Mouse (Mus musculus) layer of hippocampus, adult 2 months (tissue): ENCODE measurements around the gene Usp12. TPM values are rescaled to one million over a fixed set of nuclear protein-coding genes. Genes with fewer than 3 reads are reported as not detected.

ENCODE experiments used
- DNase-seq, 2 experiments: peaks; one replicate each; pipeline ENCODE4 v3.0.0; 2022; ENCODE audit warnings: low spot score in 2 of 2
- H3K27ac ChIP-seq: fragments of 200-600 bp; 2 replicates; pipeline ENCODE4 v1.8.1; 2022
- H3K4me3 ChIP-seq: fragments of 200-600 bp; 2 replicates; pipeline ENCODE4 v1.8.1; 2022; ENCODE audit warnings: mild to moderate bottlenecking
- CTCF ChIP-seq: fragments of 200-600 bp; conservative IDR thresholded peaks from 2 replicates; pipeline ENCODE4 v1.8.1; 2022; ENCODE audit warnings: antibody characterized with exemption, mild to moderate bottlenecking, moderate library complexity
- total RNA-seq, 2 experiments: library from RNA; stranded (reverse); gene quantifications; 2 replicates each; pipeline ENCODE4 v1.2.3; 2021

The Usp12 gene
- total RNA-seq, 2 experiments from 2014 or later = 58.4 to 62.5 TPM

- Histone ChIP-seq H3K4me3 (no peak overlapping the region), H3K27ac (peak overlapping the region; percentile 84)
- peak; percentile 60 for TF ChIP-seq CTCF
- DNase-seq = no peak
Observed at GRCm38 (mm10) chr5:146723452-146723851, 71.4 kb downstream of the Usp12 start.

GRCm38 (mm10) chr5:146722226-146722625, 72.6 kb downstream of the Usp12 start:
- DNase-seq = peak; percentile 44 to 69
- Histone ChIP-seq H3K4me3 (no peak overlapping the region), H3K27ac (peak overlapping the region; percentile 84)
- no peak for TF ChIP-seq CTCF

DNA sequence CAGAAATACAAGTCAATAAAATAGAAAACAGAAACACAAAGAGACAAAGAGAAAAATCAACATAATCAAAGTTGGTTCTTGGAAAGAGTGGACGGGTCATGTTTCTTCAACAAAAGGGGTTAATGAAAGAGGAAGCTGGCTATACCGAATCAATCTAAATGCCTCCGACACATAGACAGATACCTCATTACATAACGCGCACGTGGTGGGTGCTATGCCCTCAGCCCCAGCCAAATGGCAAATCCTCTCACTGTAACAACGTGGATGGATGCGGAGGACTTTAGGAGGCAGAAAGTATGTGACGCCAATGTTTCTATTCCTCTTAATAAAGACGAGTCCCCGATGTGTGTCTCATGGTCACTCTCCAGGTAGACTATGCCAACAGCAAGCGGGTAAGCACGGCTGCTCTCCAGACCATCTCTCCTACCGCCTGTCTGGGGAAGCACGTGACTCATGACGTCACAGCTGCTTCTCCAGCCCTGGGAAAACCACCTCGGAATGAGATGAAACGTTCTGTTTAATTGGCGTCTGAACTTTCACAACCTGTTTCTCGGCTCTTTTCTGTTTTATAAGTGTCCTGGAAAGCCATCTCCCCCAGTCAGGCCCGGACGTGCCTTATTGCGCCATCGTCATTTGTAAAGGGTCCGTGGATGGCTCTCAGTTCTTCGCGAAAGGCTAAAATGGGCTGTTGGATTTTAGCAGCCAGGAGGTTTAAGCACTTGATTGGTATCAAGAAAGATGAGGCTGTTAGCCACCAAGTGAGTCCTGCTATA, 75.0 kb downstream of the Usp12 start:
- no peak overlapping the region for H3K4me3 ChIP-seq
- H3K27ac ChIP-seq = peak overlapping the region; percentile 48
- TF ChIP-seq CTCF = no peak
- no peak for DNase-seq

GRCm38 (mm10) chr5:146713836-146714235, 81.0 kb downstream of the Usp12 start:
- Histone ChIP-seq H3K27ac (no peak overlapping the region), H3K4me3 (no peak overlapping the region)
- no peak for DNase-seq
- TF ChIP-seq CTCF = no peak

DNA sequence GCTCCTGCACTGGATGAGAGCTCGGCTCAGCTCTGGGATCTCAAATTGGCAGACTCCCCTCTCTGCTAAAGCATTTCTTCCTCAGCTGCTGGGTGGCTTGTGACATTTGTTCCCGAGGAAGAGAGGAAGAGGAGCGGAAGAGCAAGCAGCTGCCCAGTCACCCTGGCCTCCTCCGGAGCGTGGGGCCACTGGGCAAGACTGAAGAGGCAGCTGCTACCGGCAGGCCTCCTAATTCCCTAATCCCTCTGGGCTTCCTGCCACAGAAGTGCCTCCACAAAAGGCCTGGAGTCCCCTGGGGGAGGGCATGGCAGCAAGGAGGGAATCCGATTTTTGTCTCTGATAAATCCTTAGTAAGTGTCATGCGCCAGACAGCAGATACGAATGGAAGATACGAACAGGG, 81.7 kb downstream of the Usp12 start:
- 0 out of 2 replicates have a peak overlapping the region, but pooled peaks have one; percentile 33 for H3K27ac ChIP-seq
- no peak for DNase-seq
- peak overlapping the region; percentile 6; the same call in 1 of the 2 replicates for H3K4me3 ChIP-seq
- no peak for TF ChIP-seq CTCF

DNA sequence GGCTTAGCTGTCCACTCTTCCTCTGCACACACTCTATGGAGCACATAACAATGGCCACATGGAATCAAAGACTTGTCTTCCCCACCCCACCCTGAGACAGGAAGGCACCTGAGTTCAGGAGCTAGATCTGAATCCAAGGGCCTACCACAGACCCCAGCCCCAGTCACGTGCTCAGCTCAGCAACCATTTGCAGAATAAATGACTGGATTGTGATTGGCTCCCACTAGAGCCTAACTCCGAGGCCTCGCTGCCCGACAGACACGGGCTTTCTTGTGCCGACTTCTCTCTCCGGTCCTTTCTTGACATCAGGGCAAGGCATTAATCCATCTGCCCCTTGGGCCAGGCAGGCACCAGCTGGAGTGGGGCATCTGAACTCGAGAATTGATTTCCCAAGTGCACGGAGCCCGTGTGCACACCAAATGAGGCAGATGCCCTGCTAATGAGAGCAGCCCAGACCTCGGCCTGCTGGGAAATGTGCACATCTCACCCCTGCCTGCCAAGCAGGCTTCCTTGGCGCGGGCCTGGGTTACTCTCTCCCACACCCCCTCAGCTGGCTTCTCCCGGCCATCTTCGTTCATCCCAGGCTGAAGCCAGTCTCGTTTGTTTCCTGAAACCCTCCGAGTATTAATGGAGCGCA, 82.4 kb downstream of the Usp12 start:
- H3K27ac ChIP-seq = 0 out of 2 replicates have a peak overlapping the region, but pooled peaks have one; percentile 33
- TF ChIP-seq CTCF = no peak
- no peak for DNase-seq
- H3K4me3 ChIP-seq = peak overlapping the region; percentile 6; the same call in 1 of the 2 replicates

- no peak for DNase-seq
- no peak overlapping the region for H3K4me3 ChIP-seq
- H3K27ac ChIP-seq = no peak overlapping the region
- no peak for TF ChIP-seq CTCF
Observed at GRCm38 (mm10) chr5:146709361-146709760, 85.4 kb downstream of the Usp12 start.

DNA sequence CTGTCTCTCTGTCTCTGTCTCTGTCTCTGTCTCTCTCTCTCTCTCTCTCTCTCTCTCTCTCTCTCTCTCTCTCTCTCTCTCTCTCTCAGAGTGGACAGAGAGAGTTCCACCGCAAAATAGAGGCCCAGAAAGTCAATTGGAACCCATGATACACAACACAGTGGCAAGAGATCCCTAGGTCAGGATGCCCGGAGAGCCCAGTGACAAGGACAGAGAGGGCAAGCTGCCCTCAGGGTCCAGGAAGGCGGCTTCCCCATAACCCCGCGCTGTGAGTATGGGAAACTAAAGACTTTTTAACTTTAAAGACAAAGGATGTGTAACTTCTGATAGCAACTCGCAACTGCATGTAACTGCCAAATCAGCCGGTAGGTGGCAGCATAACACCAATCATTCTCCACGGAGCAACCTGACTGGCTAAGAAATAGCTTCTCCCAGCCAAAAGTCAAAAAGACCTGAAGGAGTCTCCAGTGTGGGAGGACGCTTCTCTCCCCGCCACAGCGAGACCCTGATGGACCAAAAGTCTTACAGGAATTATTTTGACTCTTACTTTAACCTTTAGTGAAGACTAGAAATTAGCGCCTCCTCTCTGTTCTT, 88.9 kb downstream of the Usp12 start:
- peak; percentile 94 for TF ChIP-seq CTCF
- DNase-seq = peak; percentile 76 to 94
- no peak overlapping the region for H3K27ac ChIP-seq
- H3K4me3 ChIP-seq = peak overlapping the region; percentile 33; the same call in 1 of the 2 replicates

DNA sequence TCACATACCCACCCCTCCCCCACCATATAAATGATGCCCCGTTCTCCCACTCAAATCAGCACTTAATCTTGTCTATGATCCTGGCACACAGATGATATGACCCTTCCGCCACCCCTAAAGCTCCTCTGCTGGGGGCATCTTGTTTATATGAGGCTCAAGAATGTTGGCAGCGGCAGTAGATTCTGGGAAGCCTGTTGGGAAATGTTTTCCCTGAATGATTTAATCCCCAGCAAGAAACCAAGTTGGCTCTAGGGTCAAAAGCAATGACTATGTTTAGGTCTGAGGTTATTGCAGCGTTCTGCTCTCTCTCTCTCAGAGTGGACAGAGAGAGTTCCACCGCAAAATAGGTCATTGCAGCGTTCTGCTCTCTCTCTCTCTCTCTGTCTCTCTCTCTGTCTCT, 89.4 kb downstream of the Usp12 start:
- no peak overlapping the region for H3K4me3 ChIP-seq
- no peak for TF ChIP-seq CTCF
- DNase-seq = no peak
- no peak overlapping the region for H3K27ac ChIP-seq

DNA sequence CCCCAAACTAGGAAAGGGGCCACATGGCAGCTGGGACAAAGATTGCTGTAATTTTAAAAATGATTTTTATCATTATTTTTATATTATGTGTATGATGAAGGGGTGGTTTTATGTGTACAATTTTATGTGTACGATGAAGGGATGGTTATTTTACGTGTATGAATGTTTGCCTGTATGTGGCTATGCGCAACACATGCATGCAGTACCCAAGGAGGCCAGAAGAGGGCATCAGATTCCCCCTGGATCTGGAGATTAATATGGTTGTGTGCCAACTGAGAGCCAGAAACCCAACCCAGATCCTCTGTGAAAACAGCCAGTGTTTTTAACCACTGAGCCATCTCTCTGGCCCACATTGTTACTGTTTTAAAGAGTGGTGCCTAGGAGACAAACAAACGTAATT, 90.6 kb downstream of the Usp12 start:
- DNase-seq = no peak
- Histone ChIP-seq H3K4me3 (no peak overlapping the region), H3K27ac (no peak overlapping the region)
- peak; percentile 61 for TF ChIP-seq CTCF

- no peak for TF ChIP-seq CTCF
- no peak for DNase-seq
- H3K27ac ChIP-seq = no peak overlapping the region
Observed at GRCm38 (mm10) chr5:146703710-146704121, 91.1 kb downstream of the Usp12 start.

GRCm38 (mm10) chr5:146700099-146700498, 94.7 kb downstream of the Usp12 start:
- TF ChIP-seq CTCF = no peak
- no peak overlapping the region for H3K27ac ChIP-seq
- no peak overlapping the region for H3K4me3 ChIP-seq
- DNase-seq = no peak

More at GRCm38 (mm10) chr5:146703710-146704121, 91.1 kb downstream of the Usp12 start:
- no peak overlapping the region for H3K4me3 ChIP-seq

- Histone ChIP-seq H3K4me3 (no peak overlapping the region), H3K27ac (no peak overlapping the region)
- no peak for DNase-seq
- TF ChIP-seq CTCF = no peak
Observed at GRCm38 (mm10) chr5:146699433-146700019, 95.3 kb downstream of the Usp12 start.
